Mouse (Mus musculus) ovary, postnatal 36 days (tissue): ENCODE measurements around the gene Eps8l1.
"Not testable (repeated sequence)": the region's sequence is repeated elsewhere in the genome, so short reads cannot be mapped to it uniquely, and the experiment has no call there.

Experiments
- DNase-seq: peaks from one replicate; pipeline ENCODE4 v3.0.0; 2022; ENCODE audit warnings: low spot score, mixed read lengths

Eps8l1 gene

GRCm38 (mm10) chr7:4460576-4461434, at the start of gene Eps8l1:
Gene Eps8l1 (plus strand): TSS chr7:4460674.
- no peak for DNase-seq

- DNase-seq = not testable (repeated sequence)
Measured at GRCm38 (mm10) chr7:4412406-4412805, 48.1 kb upstream of the Eps8l1 start.

DNA sequence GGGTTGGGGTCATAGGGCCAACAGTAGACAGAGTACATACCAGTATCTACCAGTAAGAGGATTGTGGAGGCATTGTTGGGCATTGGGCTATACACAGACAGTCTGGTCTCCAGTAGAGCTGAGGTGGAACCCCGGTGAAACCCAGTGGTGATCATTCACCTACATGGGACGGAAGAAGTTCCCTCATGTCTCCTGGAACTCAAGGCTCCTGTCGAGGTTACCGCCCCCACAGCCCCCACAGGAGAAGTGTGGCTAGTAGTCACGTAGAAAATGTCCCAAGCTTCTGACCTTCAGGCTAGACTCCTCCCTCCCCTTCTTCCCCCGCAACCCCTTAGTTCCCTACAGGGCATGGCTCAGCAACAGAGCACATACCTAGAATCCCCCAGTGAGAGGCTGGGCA, 40.8 kb upstream of the Eps8l1 start:
- DNase-seq = no peak

DNA sequence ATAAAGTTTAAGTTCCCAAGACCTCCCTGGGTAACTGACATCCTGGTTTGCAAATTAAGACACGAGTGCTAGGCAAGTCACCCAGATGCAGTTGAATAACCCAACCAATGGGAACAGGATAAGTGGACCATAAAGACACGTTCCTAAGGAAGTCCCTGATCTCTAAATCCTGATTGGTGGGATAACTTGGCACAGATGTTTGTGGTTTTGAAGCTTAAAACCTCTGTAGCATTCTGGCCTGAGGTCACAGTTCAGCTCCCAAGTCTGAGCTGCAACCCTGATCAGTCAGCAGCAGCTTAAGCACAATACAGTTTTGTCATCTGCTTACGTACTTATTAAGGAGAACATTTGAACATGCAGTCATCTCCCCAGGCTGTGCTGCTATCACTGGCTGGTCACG, 40.2 kb upstream of the Eps8l1 start:
- no peak for DNase-seq

- DNase-seq = peak; percentile 67
Measured at GRCm38 (mm10) chr7:4427161-4427912, 33.1 kb upstream of the Eps8l1 start.

DNA sequence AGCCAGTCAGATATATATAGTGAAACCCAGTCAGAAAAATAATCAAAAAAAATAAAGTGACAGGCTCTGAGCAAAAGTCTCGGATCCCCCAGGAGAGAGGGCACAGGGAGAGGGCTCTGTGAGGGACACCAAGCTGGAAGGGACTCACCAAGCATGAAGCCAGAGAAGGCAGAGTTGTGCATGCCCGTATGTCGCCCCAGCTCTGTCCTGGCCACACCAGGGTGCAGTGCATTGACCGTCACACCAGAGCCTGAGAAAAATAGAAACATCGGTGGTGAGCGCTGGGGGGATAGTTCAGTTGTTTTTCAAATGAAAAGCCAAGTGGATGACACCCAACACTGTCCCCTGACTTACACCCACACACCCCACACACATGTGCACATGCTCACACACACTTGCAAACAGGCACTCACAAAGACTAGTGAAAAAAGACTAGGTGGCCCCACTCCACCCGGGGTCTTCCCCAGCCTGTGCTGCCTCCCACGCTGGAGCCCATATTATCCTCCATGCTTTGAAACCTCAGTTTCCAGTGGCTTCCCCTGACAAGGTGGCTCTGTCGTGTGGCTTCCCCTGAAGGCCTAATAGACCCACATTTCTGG, 30.1 kb upstream of the Eps8l1 start:
- DNase-seq = no peak

- DNase-seq = peak; percentile 65
Measured at GRCm38 (mm10) chr7:4431548-4431947, 28.9 kb upstream of the Eps8l1 start.

- DNase-seq = no peak
Measured at GRCm38 (mm10) chr7:4432026-4432425, 28.4 kb upstream of the Eps8l1 start.

DNA sequence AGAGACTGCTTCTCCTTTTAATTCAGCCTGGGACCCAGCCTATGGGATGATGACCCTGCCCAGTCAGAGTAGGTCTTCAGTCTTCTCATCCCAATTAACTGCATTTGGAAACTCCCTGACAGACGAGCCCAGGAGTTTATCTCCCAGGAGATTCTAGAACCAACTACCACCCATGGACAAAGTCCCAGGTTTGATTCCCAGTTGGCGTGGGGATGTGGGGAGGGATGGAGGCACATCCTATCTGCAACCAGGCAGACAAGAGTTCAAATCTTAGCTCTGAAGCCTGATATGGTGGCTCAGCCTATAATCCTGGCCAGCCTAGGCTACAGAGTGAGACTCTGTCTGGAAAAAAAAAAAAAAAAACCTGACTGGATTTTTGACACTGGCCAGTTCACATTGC, 22.8 kb upstream of the Eps8l1 start:
- no peak for DNase-seq

GRCm38 (mm10) chr7:4440549-4440948, 19.9 kb upstream of the Eps8l1 start:
- no peak for DNase-seq

DNA sequence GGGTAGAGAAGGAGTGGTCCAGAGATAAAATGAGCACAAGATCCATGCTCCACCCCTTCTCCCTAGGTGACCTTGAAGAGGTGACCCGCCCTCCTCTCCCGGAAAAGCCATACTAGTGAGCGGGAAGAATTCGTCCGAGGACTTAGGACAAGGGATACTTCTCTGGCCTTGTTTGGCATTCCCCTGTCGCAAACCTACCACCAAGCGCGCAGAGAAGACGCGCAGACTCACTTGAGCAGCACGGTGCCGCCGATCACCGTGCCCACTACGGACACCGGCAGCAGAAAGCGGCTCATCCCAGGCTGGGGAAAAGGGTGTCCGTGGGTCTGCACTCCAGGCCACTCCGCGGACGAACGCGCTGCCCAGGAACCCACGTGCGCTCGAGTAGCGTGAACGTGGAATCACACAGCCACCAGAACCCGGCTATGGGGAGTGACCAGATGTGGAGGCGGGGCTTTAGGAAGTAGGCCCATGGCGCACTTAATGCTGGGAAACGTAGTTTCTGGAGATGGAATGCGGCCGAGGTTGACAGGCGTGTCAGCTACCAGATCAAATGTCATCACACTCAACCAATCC, 15.2 kb upstream of the Eps8l1 start, which contains the start of gene Rdh13:
Gene Rdh13 (minus strand): TSS at position 434 of the 576 bp plus-strand sequence.
- DNase-seq = peak; percentile 77

GRCm38 (mm10) chr7:4447138-4447537, 13.3 kb upstream of the Eps8l1 start:
- no peak for DNase-seq

DNA sequence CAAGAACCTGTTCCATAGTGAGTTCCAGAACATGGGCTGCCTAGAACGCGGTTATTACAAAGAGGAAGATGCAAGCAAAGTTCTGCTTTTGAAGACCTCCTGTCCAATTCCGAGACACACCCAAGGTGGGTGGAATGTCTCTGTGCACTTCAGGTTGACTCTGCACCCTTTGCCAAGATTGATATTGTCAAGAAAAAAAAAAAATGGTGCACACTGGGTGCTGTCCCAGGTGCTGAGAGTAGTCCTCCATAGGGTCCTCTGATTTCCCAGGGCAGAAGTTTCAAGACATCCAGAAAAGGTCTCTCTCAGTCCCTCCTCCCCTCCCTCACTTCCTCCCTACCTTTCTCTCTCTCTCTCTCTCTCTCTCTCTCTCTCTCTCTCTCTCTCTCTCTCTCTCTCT, 12.0 kb upstream of the Eps8l1 start:
- DNase-seq = no peak

GRCm38 (mm10) chr7:4449211-4449610, 11.3 kb upstream of the Eps8l1 start:
- DNase-seq = no peak

GRCm38 (mm10) chr7:4452644-4453043, 7.8 kb upstream of the Eps8l1 start:
- no peak for DNase-seq

DNA sequence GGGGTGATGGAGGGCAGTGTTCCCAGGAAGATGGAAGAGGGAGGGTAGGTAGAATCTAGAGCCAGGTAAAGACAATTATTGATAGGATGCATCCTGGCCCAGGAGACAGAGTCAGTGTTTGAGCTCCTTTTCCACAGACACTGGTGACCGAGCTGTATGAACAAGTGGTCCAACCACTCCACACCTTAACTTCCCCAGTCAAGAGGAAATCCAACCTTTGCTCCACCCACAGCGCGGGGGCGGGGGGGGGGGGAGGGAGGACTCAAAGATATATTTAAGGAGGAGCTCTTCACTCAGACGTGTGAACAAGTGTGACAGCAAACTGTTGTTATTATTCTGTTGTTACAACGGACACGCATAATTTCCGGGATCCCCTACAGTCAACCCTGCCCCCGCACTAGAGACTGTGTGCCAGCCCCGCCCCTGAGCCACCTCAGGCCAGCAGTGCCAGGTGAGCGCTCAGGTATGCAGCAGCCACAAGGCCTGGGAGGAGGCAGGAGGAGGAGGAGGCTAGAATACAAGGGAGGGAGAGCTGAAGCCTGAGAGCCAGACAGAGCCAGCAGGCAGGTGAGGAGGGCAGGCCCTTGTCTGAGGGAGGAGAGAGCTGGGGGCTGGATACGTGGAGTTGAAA, 3.8 kb downstream of the Eps8l1 start:
- peak; percentile 54 for DNase-seq

DNA sequence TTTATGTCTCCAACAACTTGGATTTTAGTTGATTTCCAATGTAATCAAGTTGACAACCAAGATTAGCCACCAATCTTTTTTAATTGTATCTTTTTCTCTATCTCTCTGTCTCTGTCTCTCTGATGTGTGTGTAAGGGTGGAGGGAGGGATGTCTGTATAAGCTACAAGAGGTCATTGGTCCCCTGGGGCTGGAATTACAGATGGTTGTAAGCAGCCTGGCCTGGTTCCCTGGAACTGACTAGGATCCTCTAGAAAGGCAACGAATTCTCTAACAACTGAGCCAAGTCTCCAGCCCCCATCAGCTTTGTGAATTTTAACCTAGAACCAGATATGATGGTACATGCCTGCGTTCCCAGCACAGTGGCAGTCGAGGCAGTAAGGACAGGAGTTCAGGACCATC, 7.3 kb downstream of the Eps8l1 start:
- DNase-seq = no peak

- DNase-seq = peak; percentile 66
Measured at GRCm38 (mm10) chr7:4470275-4471178, 10.1 kb downstream of the Eps8l1 start.

GRCm38 (mm10) chr7:4471179-4471555, 10.7 kb downstream of the Eps8l1 start:
- DNase-seq = peak; percentile 84

- DNase-seq = no peak
Measured at GRCm38 (mm10) chr7:4473940-4474339, 13.5 kb downstream of the Eps8l1 start.
